Mouse (Mus musculus) kidney, postnatal 10 days (tissue): Measurements from ENCODE around the gene Cpeb1.

ENCODE experiments used
- DNase-seq: peaks from one replicate; pipeline ENCODE4 v3.0.0; 2021; ENCODE audit warnings: mixed read lengths

Gene Cpeb1

GRCm38 (mm10) chr7:81369724-81370123 lies 85.5 kb downstream of the Cpeb1 start:
- no peak for DNase-seq

GRCm38 (mm10) chr7:81367946-81368345 lies 87.3 kb downstream of the Cpeb1 start:
- no peak for DNase-seq

- no peak for DNase-seq
Observed at GRCm38 (mm10) chr7:81356975-81357374, 98.3 kb downstream of the Cpeb1 start.

GRCm38 (mm10) chr7:81356360-81356759 lies 98.9 kb downstream of the Cpeb1 start:
- no peak for DNase-seq

GRCm38 (mm10) chr7:81355746-81356145 lies 99.5 kb downstream of the Cpeb1 start:
- no peak for DNase-seq

GRCm38 (mm10) chr7:81351826-81352225 lies 103.4 kb downstream of the Cpeb1 start:
- no peak for DNase-seq

GRCm38 (mm10) chr7:81348206-81348605 lies 107.1 kb downstream of the Cpeb1 start:
- no peak for DNase-seq

- no peak for DNase-seq
Observed at GRCm38 (mm10) chr7:81345447-81346170, 109.7 kb downstream of the Cpeb1 start.

GRCm38 (mm10) chr7:81344544-81345446 lies 110.5 kb downstream of the Cpeb1 start, which contains the start of gene Rps17:
Rps17 (minus strand) TSS chr7:81345254.
- peak; percentile 97 for DNase-seq

GRCm38 (mm10) chr7:81343831-81344230 lies 111.4 kb downstream of the Cpeb1 start:
- no peak for DNase-seq

GRCm38 (mm10) chr7:81343316-81343715 lies 111.9 kb downstream of the Cpeb1 start:
- no peak for DNase-seq

- no peak for DNase-seq
Observed at GRCm38 (mm10) chr7:81342356-81343094, 112.7 kb downstream of the Cpeb1 start.

- DNase-seq: peak; percentile 30
Observed at GRCm38 (mm10) chr7:81341563-81341962, 113.7 kb downstream of the Cpeb1 start.

GRCm38 (mm10) chr7:81339783-81340182 lies 115.5 kb downstream of the Cpeb1 start:
- peak; percentile 79 for DNase-seq

- no peak for DNase-seq
Observed at GRCm38 (mm10) chr7:81338522-81338873, 116.8 kb downstream of the Cpeb1 start.

GRCm38 (mm10) chr7:81337785-81338521 lies 117.3 kb downstream of the Cpeb1 start:
- DNase-seq: peak; percentile 12

GRCm38 (mm10) chr7:81336432-81336786 lies 118.9 kb downstream of the Cpeb1 start:
- DNase-seq: peak; percentile 81

- peak; percentile 63 for DNase-seq
Observed at GRCm38 (mm10) chr7:81335705-81336431, 119.4 kb downstream of the Cpeb1 start.

GRCm38 (mm10) chr7:81331851-81332250 lies 123.4 kb downstream of the Cpeb1 start:
- peak; percentile 6 for DNase-seq

GRCm38 (mm10) chr7:81330767-81331166 lies 124.5 kb downstream of the Cpeb1 start:
- DNase-seq: no peak

GRCm38 (mm10) chr7:81327661-81328060 lies 127.6 kb downstream of the Cpeb1 start:
- no peak for DNase-seq

- no peak for DNase-seq
Observed at GRCm38 (mm10) chr7:81326859-81327258, 128.4 kb downstream of the Cpeb1 start.
